Mouse (Mus musculus) hindbrain, embryonic 16.5 days (tissue): ENCODE measurements at regions not wholly inside any gene's neighbourhood (a gene's known extent, or its start where the extent isn't known, plus 50 kb on each side); places are given as distances from the start of the nearest gene placed in this dataset.

Experiments
- ATAC-seq: fragments of 200-750 bp; cut with Nextera tagmentation; 2 replicates; pipeline ENCODE4 v1.8.0; 2017; ENCODE audit warnings: moderate TSS enrichment, moderate library complexity
- H3K27ac ChIP-seq: fragments of 300-500 bp; sonication (generic); 2 replicates; pipeline ENCODE4 v1.5.1; 2014; ENCODE audit warnings: low read depth, mild to moderate bottlenecking, control low read depth, low read length, moderate library complexity
- H3K27me3 ChIP-seq: fragments of 300-500 bp; sonication (generic); replicated peaks from 2 replicates; pipeline ENCODE4 v1.6.1; 2014; ENCODE audit warnings: low read length; ENCODE audit not compliant: control insufficient read depth, insufficient read depth
- H3K36me3 ChIP-seq: fragments of 300-500 bp; sonication (generic); 2 replicates; pipeline ENCODE4 v1.6.1; 2014; ENCODE audit warnings: mild to moderate bottlenecking, low read length, moderate library complexity, mixed read lengths; ENCODE audit not compliant: control insufficient read depth, insufficient read depth
- H3K4me1 ChIP-seq: fragments of 300-500 bp; sonication (generic); 2 replicates; pipeline ENCODE4 v1.6.1; 2014; ENCODE audit warnings: low read depth, low read length; ENCODE audit not compliant: control insufficient read depth, insufficient read depth
- H3K4me2 ChIP-seq: fragments of 300-500 bp; sonication (generic); 2 replicates; pipeline ENCODE4 v1.6.1; 2014; ENCODE audit warnings: mild to moderate bottlenecking, low read length, control low read depth, moderate library complexity
- H3K4me3 ChIP-seq: fragments of 300-500 bp; sonication (generic); 2 replicates; pipeline ENCODE4 v1.5.1; 2014; ENCODE audit warnings: mild to moderate bottlenecking, low read length, control low read depth, moderate library complexity
- H3K9ac ChIP-seq: fragments of 300-500 bp; sonication (generic); 2 replicates; pipeline ENCODE4 v1.6.1; 2014; ENCODE audit warnings: low read depth, mild to moderate bottlenecking, control low read depth, low read length, moderate library complexity
- H3K9me3 ChIP-seq: fragments of 300-500 bp; sonication (generic); 2 replicates; pipeline ENCODE4 v1.6.1; 2014; ENCODE audit warnings: mild to moderate bottlenecking, low read length, moderate library complexity; ENCODE audit not compliant: control insufficient read depth
- WGBS: fragments of 180-500 bp; shearing (Covaris S2); extraction: QIAGEN DNeasy Blood & Tissue Kit; methylation state at CpG from one replicate; pipeline ENCODE4 v1.1.7; 2014; 5-methylcytosine and 5-hydroxymethylcytosine counted together

- H3K4me1 ChIP-seq: no peaks in the 10 kb centered on the region
- 86% methylated on average over 3 of the region's 3 CpGs for WGBS
- no peak overlapping the region for H3K4me3 ChIP-seq
- no peak overlapping the region for H3K27ac ChIP-seq
- no peaks in the 10 kb centered on the region for H3K36me3 ChIP-seq
- H3K9me3 ChIP-seq: no peaks in the 10 kb centered on the region
- H3K27me3 ChIP-seq: no peaks in the 10 kb centered on the region
- no peak overlapping the region for H3K9ac ChIP-seq
- no peak overlapping the region for H3K4me2 ChIP-seq
- ATAC-seq: no peak
Observed at GRCm38 (mm10) chr14:97074808-97075207, 555.9 kb upstream of the Klhl1 start.

- Histone ChIP-seq H3K9ac (no peak overlapping the region), H3K27ac (no peak overlapping the region), H3K27me3 (no peaks in the 10 kb centered on the region), H3K9me3 (no peaks in the 10 kb centered on the region), H3K4me1 (no peaks in the 10 kb centered on the region), H3K4me3 (no peak overlapping the region), H3K4me2 (no peak overlapping the region), H3K36me3 (no peaks in the 10 kb centered on the region)
- ATAC-seq: no peak
- WGBS: 42% methylated on average over 3 of the region's 3 CpGs
Observed at GRCm38 (mm10) chr14:97068770-97069169, 549.9 kb upstream of the Klhl1 start.

- no peak overlapping the region for H3K9ac ChIP-seq
- no peaks in the 10 kb centered on the region for H3K9me3 ChIP-seq
- no peak overlapping the region for H3K27ac ChIP-seq
- H3K36me3 ChIP-seq: no peaks in the 10 kb centered on the region
- 64% methylated on average over 5 of the region's 5 CpGs for whole genome bisulfite sequencing
- no peak for ATAC-seq
- no peaks in the 10 kb centered on the region for H3K27me3 ChIP-seq
- no peak overlapping the region for H3K4me2 ChIP-seq
- H3K4me1 ChIP-seq: no peaks in the 10 kb centered on the region
- H3K4me3 ChIP-seq: no peak overlapping the region
Observed at GRCm38 (mm10) chr14:97068313-97068712, 549.4 kb upstream of the Klhl1 start.

- Histone ChIP-seq H3K36me3 (no peaks in the 10 kb centered on the region), H3K4me2 (no peak overlapping the region), H3K27me3 (no peaks in the 10 kb centered on the region), H3K4me3 (no peak overlapping the region), H3K27ac (no peak overlapping the region), H3K9ac (no peak overlapping the region), H3K9me3 (no peaks in the 10 kb centered on the region; the same call in 1 of the 2 replicates), H3K4me1 (no peaks in the 10 kb centered on the region)
- ATAC-seq: no peak; the same call in 1 of the 2 replicates
Observed at GRCm38 (mm10) chr14:97045321-97045720, 526.4 kb upstream of the Klhl1 start.

- H3K9ac ChIP-seq: no peak overlapping the region
Observed at GRCm38 (mm10) chr14:97039850-97040249, 520.9 kb upstream of the Klhl1 start.

GRCm38 (mm10) chr14:97028528-97028927, 509.6 kb upstream of the Klhl1 start:
- no peak for ATAC-seq
- no peaks in the 10 kb centered on the region for H3K9me3 ChIP-seq
- no peak overlapping the region for H3K27ac ChIP-seq
- no peak overlapping the region for H3K4me3 ChIP-seq
- no peak overlapping the region for H3K4me2 ChIP-seq
- no peaks in the 10 kb centered on the region for H3K36me3 ChIP-seq
- WGBS: 83% methylated on average over 4 of the region's 4 CpGs
- no peaks in the 10 kb centered on the region for H3K27me3 ChIP-seq
- no peak overlapping the region for H3K9ac ChIP-seq
- no peaks in the 10 kb centered on the region for H3K4me1 ChIP-seq

More at GRCm38 (mm10) chr14:97039850-97040249, 520.9 kb upstream of the Klhl1 start:
- H3K9me3 ChIP-seq: no peaks in the 10 kb centered on the region
- H3K4me2 ChIP-seq: no peak overlapping the region
- H3K4me1 ChIP-seq: no peaks in the 10 kb centered on the region
- no peak for ATAC-seq
- WGBS: 85% methylated on average over 3 of the region's 3 CpGs
- no peaks in the 10 kb centered on the region for H3K27me3 ChIP-seq
- H3K36me3 ChIP-seq: no peaks in the 10 kb centered on the region
- no peak overlapping the region for H3K27ac ChIP-seq
- no peak overlapping the region for H3K4me3 ChIP-seq

GRCm38 (mm10) chr14:97006294-97006693, 487.4 kb upstream of the Klhl1 start:
- WGBS: 91% methylated on average over 3 of the region's 3 CpGs
- Histone ChIP-seq H3K27ac (no peak overlapping the region), H3K9ac (no peak overlapping the region), H3K4me1 (no peaks in the 10 kb centered on the region), H3K27me3 (no peaks in the 10 kb centered on the region), H3K9me3 (no peaks in the 10 kb centered on the region), H3K4me3 (no peak overlapping the region), H3K4me2 (no peak overlapping the region), H3K36me3 (no peaks in the 10 kb centered on the region)
- no peak for ATAC-seq

GRCm38 (mm10) chr14:96995081-96995480, 476.2 kb upstream of the Klhl1 start:
- no peak for ATAC-seq
- no peak overlapping the region for H3K4me2 ChIP-seq
- WGBS: 13% methylated on average over 3 of the region's 3 CpGs

GRCm38 (mm10) chr14:96990542-96991162, 471.8 kb upstream of the Klhl1 start:
- H3K4me1 ChIP-seq: no peaks in the 10 kb centered on the region
- H3K4me2 ChIP-seq: no peak overlapping the region
- 83% methylated on average over 8 of the region's 8 CpGs for WGBS
- no peaks in the 10 kb centered on the region for H3K9me3 ChIP-seq
- ATAC-seq: no peak
- no peaks in the 10 kb centered on the region for H3K36me3 ChIP-seq
- H3K27ac ChIP-seq: no peak overlapping the region
- no peaks in the 10 kb centered on the region for H3K27me3 ChIP-seq
- no peak overlapping the region for H3K9ac ChIP-seq
- no peak overlapping the region for H3K4me3 ChIP-seq

More at GRCm38 (mm10) chr14:96995081-96995480, 476.2 kb upstream of the Klhl1 start:
- Histone ChIP-seq H3K27ac (no peak overlapping the region), H3K4me1 (no peaks in the 10 kb centered on the region), H3K36me3 (no peaks in the 10 kb centered on the region), H3K4me3 (no peak overlapping the region), H3K9me3 (no peaks in the 10 kb centered on the region), H3K9ac (no peak overlapping the region), H3K27me3 (no peaks in the 10 kb centered on the region)

- Histone ChIP-seq H3K9ac (no peak overlapping the region), H3K9me3 (no peaks in the 10 kb centered on the region), H3K4me1 (no peaks in the 10 kb centered on the region), H3K27ac (no peak overlapping the region), H3K36me3 (no peaks in the 10 kb centered on the region), H3K4me2 (no peak overlapping the region), H3K4me3 (no peak overlapping the region), H3K27me3 (no peaks in the 10 kb centered on the region)
- WGBS: 44% methylated on average over 5 of the region's 5 CpGs
- no peak for ATAC-seq
Observed at GRCm38 (mm10) chr14:96963074-96963447, 444.2 kb upstream of the Klhl1 start.
